Mouse (Mus musculus) liver, embryonic 15.5 days (tissue): ENCODE measurements around the gene Hyal5. TPM values are rescaled to one million over a fixed set of nuclear protein-coding genes. Genes with fewer than 3 reads are reported as not detected.

Experiments used
- ATAC-seq: fragments of 200-750 bp; cut with Nextera tagmentation; 2 replicates; pipeline ENCODE4 v1.8.0; 2017; ENCODE audit warnings: moderate number of reproducible peaks, mild to moderate bottlenecking, moderate library complexity; ENCODE audit not compliant: insufficient read depth
- H3K27ac ChIP-seq: fragments of 300-500 bp; sonication (generic); replicated peaks from 2 replicates; pipeline ENCODE4 v1.5.1; 2015; ENCODE audit warnings: mild to moderate bottlenecking, inconsistent platforms
- H3K27me3 ChIP-seq: fragments of 300-500 bp; sonication (generic); 2 replicates; pipeline ENCODE4 v1.6.1; 2015; ENCODE audit warnings: mild to moderate bottlenecking, inconsistent platforms
- H3K36me3 ChIP-seq: fragments of 300-500 bp; sonication (generic); replicated peaks from 2 replicates; pipeline ENCODE4 v1.6.1; 2015; ENCODE audit warnings: moderate library complexity, mild to moderate bottlenecking, inconsistent platforms
- H3K4me1 ChIP-seq: fragments of 300-500 bp; sonication (generic); replicated peaks from 2 replicates; pipeline ENCODE4 v1.6.1; 2015; ENCODE audit warnings: inconsistent platforms
- H3K4me2 ChIP-seq: fragments of 300-500 bp; sonication (generic); 2 replicates; pipeline ENCODE4 v1.6.1; 2015; ENCODE audit warnings: moderate library complexity, mild to moderate bottlenecking, inconsistent platforms
- H3K4me3 ChIP-seq: fragments of 300-500 bp; sonication (generic); replicated peaks from 2 replicates; pipeline ENCODE4 v1.5.1; 2015; ENCODE audit warnings: mild to moderate bottlenecking, inconsistent platforms
- H3K9ac ChIP-seq: fragments of 300-500 bp; sonication (generic); 2 replicates; pipeline ENCODE4 v1.6.1; 2015; ENCODE audit warnings: moderate library complexity, mild to moderate bottlenecking, inconsistent platforms
- H3K9me3 ChIP-seq: fragments of 300-500 bp; sonication (generic); replicated peaks from 2 replicates; pipeline ENCODE4 v1.6.1; 2016; ENCODE audit warnings: inconsistent platforms
- WGBS: fragments of 180-500 bp; shearing (Covaris S2); methylation state at CpG from one replicate; pipeline ENCODE4 v1.1.7; 2015; ENCODE audit warnings: mixed read lengths; ENCODE audit not compliant: insufficient replicate concordance; 5-methylcytosine and 5-hydroxymethylcytosine counted together
- polyA plus RNA-seq: library from polyadenylated mRNA; unstranded; fragments of >200 nt; fragmentation: Nextera tagmentation; extraction: Ambion mirVana; gene quantifications from 2 replicates; pipeline ENCODE4 v1.2.1, GENCODE M21; 2015

Gene Hyal5
- polyA plus RNA-seq, 1 experiment from 2014 or later, result 0.06 TPM

DNA sequence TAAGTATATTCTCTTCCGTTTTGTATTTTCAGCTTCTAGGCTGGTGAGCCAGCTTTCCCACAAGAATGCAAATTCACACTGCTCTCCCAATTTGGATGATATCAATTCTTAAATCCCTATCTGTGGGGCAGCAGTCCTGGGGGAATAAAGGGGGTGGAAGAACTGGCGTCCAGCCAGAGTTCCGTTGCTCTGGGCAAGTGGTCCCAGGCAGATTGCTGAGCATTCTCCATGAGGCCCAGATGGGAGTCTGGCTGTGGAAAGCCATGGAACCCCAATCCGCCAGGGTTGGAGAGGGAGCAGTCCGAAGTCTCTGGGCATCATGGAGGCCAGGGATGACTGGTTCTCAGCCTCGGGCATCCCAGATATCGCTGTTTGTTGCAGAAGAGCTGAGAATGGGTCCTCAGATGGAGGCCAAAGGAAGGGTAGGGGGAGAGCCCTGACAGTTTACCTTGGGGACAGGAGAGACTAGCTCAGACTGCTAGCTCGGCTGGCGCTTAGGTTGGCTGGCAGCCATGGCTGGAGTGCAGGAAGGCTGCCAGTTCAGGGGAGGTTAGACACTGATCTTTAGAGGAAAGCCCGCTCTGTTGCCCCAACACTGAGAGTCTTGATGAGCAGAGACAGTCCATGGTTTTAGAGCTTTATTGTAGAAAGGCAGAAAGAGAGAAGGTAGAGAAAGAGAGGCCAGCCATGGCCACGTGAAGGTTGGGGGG lies 67.4 kb downstream of the Hyal5 start:
- Histone ChIP-seq H3K27me3 (no peaks in the 10 kb centered on the region), H3K27ac (no peak overlapping the region), H3K4me3 (no peak overlapping the region), H3K4me1 (no peaks in the 10 kb centered on the region), H3K4me2 (no peak overlapping the region), H3K36me3 (no peaks in the 10 kb centered on the region), H3K9ac (no peak overlapping the region), H3K9me3 (no peaks in the 10 kb centered on the region)
- 61% methylated on average over 11 of the region's 11 CpGs for WGBS
- ATAC-seq, result no peak

Other genes starting within 250 kb of the Hyal5 start
- 22.8 and 25.0 TPM in 2 replicates for gene Wasl, start 193.0 kb upstream of the Hyal5 start, polyA plus RNA-seq
- gene Hyal6, start 124.8 kb upstream of the Hyal5 start, polyA plus RNA-seq, result not detected in 2 replicates
- 0.03 TPM in 2 replicates for gene Hyal4, start 109.7 kb upstream of the Hyal5 start, polyA plus RNA-seq
- not detected in 2 replicates for gene Spam1, start 66.8 kb upstream of the Hyal5 start, polyA plus RNA-seq
- gene Tmem229a, start 98.3 kb downstream of the Hyal5 start, polyA plus RNA-seq, result 0.09 and 0.16 TPM in 2 replicates